Mouse (Mus musculus) right cerebral cortex, adult 18-20 months (tissue): ENCODE measurements around the gene Fcgr3.

Source experiments
- DNase-seq: peaks from one replicate; pipeline ENCODE4 v3.0.0; 2022; ENCODE audit warnings: mixed read lengths

Fcgr3 gene

GRCm38 (mm10) chr1:171046501-171046900 lies 18.2 kb downstream of the Fcgr3 start:
- DNase-seq = no peak

DNA sequence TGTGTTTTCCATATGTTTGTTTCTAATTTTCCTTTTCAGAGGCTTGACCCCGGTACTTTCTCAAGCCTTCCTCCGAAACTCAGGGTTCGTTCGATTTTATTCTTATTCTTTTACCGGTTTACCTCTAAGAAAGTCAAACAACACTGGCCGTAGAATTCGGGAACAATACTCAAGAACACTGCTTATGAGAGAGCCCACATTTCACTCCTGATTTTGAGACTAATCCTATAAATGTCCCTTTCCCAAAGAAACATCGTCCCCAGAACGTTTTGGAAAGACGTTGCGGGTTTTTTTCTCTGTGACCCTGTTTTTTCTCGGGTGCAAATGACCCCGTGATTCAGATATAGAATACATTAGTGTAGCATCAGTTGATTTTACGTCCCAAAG lies 19.7 kb downstream of the Fcgr3 start:
- no peak for DNase-seq

GRCm38 (mm10) chr1:171044365-171045078 lies 20.2 kb downstream of the Fcgr3 start:
- DNase-seq = peak; percentile 90

- no peak for DNase-seq
These were observed 21.1 kb downstream of the Fcgr3 start for GRCm38 (mm10) chr1:171043594-171044153.

DNA sequence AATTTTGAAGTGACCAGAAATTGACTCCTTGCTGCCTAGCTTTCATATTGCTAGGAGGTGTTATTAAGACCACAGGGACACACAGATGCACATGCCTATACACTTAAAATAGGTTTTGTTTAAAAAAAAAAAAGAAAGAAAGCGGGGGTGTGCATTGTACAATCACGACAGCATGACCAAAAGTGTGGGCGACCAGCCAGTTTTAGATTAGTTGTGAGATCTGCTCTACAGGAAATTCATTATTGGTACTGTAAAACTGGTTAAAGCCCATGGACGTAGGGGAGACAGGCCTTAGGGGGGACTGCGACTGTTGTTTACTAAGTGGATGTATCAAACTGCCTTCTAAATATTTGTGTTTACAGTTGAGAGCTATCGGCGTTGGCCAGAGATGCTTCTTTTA lies 24.9 kb downstream of the Fcgr3 start:
- no peak for DNase-seq

- DNase-seq = no peak
These were observed 25.6 kb downstream of the Fcgr3 start for GRCm38 (mm10) chr1:171039135-171039534.

GRCm38 (mm10) chr1:171037861-171038721 lies 26.6 kb downstream of the Fcgr3 start:
- DNase-seq = peak; percentile 79

DNA sequence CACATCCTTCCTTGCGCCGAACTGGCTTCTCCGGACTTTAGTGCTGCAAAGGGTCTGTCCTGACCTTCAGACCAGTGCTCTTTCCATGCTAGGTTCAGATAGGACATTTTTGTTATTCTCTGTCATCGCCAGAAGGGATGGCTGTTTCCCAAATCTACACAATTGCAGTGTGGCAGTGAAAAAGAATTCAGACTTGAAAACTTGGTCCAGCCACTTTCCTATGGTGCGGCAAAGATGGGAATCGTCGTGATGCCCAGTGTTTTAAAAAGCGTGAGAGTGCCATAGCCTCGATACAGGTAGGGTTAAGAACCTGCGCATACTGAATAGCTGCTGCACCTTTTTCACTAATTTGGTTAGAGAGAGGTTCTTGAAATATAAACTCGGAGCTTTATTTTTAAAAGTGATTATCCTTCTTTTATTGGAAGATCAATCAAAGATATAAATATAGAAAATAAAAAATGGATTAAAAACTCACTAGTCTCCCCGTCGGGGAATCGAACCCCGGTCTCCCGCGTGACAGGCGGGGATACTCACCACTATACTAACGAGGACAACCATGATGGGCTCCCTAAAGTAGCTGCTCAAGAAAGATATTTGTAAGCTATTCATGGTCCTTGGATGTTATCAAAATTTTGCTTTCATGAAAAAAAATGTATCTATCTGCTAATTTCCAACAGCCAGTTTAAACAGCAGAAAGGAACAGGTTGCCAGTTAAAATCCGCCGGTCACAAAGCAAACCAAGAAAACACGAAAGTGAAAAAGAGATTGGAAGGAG lies 28.0 kb downstream of the Fcgr3 start:
- peak; percentile 78 for DNase-seq

GRCm38 (mm10) chr1:171035611-171036010 lies 29.1 kb downstream of the Fcgr3 start:
- DNase-seq = no peak

GRCm38 (mm10) chr1:171034201-171034600 lies 30.5 kb downstream of the Fcgr3 start:
- DNase-seq = peak; percentile 17

GRCm38 (mm10) chr1:171033756-171034155 lies 31.0 kb downstream of the Fcgr3 start:
- peak; percentile 86 for DNase-seq

DNA sequence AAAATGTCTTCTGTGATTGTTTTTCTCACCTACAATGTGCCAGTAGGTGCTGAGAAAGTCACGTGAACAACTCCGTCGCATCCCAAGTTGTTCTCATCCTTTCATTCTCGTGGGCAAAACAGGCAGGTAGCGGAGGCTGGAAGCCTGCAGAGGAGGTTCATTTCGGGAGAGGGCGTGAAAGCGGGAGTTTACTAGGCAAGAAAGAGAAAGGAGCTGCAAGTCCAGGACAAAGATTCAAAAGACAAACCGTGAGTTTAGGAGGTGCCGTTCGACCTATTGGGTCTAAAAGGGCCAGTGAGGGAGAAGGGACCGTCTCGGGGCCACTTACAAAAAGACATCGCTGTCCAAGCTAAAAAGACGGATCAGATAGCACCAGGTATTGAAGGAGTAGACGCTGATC lies 31.5 kb downstream of the Fcgr3 start:
- peak; percentile 45 for DNase-seq

GRCm38 (mm10) chr1:171032691-171033090 lies 32.0 kb downstream of the Fcgr3 start:
- DNase-seq = no peak

DNA sequence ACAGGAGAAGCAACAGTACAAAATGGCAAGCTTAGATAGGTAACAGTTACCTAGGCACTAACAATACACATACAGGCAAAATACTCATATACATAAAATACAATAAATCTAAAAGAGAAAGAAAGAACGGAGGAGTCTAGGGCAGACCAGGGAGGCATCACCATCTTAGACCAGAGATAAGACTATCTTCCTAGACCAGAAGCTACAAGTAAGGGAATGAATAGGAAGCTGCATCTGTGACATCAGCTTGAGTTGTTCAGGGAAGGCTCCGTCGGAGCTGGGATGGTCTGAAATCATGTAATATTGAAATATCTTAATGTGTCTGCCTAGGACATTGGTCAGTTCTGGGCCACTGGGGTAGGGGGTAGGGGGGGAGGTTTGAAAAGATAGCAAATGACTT lies 33.0 kb downstream of the Fcgr3 start:
- no peak for DNase-seq

DNA sequence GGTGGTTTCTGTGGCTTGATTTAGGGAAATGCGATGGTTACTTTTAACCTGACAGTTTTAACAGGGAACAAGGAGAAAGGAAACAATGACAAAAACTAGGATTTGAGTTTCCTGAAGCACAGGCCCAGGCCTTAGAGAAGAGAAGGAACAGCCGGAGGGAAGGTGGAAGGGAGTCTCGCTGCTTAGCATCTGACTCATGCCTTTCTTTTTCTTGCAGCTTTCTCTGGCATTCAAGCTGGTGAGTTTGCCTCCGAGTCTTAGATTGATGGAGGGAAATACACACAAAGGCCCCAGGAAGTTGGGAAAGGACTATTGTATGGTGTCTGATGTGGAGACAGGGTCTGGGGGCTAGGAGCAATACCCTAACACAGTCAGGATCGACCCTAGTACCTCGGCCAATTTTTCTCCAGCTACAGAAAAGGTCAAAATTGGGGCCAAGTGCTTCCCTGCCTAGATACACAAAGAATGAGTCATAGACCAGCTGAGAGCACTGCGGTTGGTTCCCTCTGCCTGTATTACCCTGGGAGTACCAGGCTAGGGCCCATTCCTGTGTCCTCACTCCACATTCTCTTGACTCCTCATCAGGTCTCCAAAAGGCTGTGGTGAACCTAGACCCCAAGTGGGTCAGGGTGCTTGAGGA lies 45.3 kb downstream of the Fcgr3 start:
- peak; percentile 32 for DNase-seq

DNA sequence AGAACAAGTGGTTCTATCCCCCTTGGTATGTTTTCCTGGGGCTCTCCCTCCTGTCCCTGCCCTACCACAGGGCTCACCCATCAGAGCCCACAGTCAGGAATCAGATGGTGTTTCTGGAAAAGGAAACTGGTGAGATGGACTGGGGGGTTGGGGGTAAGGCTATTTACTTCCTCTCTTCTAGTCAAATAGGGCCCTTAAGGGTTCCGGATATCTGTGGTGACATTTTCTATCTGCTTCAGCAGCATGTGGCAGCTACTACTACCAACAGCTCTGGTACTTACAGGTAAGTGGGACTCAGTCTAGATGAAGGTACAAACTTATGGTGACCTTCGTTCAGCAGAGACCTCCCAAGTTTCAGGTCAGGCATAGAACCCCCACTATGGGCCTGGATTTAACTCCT lies 46.0 kb downstream of the Fcgr3 start, which contains the start of gene Fcgr4:
Gene Fcgr4 (plus strand): TSS at position 184 of the 400 bp plus-strand sequence.
- DNase-seq = no peak

GRCm38 (mm10) chr1:171017468-171018158 lies 47.1 kb downstream of the Fcgr3 start:
- DNase-seq = no peak

- no peak for DNase-seq
These were observed 47.9 kb downstream of the Fcgr3 start for GRCm38 (mm10) chr1:171016676-171017356.

DNA sequence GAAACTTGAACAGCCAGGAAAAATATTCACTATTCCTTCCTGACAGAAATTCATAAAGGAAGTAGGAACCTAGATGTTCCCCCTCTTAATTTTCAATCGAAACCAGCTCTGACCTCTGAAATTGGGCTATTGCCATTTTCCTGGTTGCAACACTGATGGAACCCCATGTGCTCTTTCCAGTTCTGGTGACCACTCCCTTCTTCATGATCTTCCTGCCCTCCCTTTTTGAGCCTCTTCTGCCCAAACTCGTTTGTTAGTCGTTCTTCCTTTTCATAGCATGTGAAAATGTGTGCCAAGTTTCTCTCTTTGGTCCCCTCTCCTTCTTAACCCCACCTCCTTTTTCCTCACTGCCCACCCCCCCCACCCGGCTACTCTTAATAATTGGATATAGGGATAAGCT lies 53.0 kb downstream of the Fcgr3 start:
- DNase-seq = no peak

- no peak for DNase-seq
These were observed 57.8 kb downstream of the Fcgr3 start for GRCm38 (mm10) chr1:171006905-171007304.

- DNase-seq = no peak
These were observed 58.4 kb downstream of the Fcgr3 start for GRCm38 (mm10) chr1:171006335-171006734.
